Mouse (Mus musculus) thymus, postnatal 36 days (tissue): ENCODE results near the gene 4930449I24Rik.
"Not testable (repeated sequence)": the region's sequence is repeated elsewhere in the genome, so short reads cannot be mapped to it uniquely, and the experiment has no call there.

Experiments used
- DNase-seq, 2 experiments: peaks; one replicate each; pipeline ENCODE4 v3.0.0; 2022; ENCODE audit warnings: mixed read lengths in 2 of 2

Gene 4930449I24Rik

DNA sequence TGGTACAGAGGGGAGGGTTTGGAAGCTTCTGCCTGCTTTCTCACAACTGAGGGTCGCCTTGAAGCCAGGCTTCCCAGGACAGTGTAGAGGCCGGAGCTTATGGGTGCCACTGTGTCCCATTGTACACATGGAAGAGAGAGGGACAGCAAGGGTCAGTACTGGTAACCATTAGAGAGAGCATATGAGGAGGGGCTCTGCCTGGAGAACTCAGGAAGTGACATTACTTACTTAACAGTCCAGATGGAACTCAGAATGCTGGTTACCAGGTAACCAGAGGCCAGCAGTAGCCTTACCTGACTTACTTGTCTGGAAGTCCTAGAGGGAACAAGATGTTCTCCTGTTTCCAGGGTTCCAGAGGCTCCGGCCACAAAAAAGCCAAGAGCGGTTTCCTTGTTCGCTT lies at the start of gene 4930449I24Rik:
TSS of gene 4930449I24Rik (plus strand) at position 301 of the 400 bp plus-strand sequence.
- not testable (repeated sequence) for DNase-seq

DNA sequence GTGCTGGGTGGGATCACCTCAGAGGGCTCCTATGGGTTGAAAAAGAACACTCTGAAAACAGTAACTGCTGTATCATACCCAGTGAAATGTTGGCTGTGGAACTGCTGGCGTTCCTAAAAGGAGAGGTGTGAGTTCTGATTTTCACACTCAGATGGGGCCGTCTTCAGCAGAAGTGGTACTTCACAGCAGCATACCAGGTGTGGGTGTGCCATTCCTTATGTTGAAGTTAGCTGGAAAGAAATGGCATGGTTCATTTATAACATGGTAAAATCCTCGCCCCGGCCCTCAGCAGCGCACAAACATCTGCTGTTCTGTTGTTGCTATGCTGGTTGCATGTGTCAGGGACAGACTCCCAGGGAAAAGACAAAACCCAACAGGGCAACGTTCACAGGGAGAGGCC lies 48.6 kb upstream of the 4930449I24Rik start:
- no peak for DNase-seq

DNA sequence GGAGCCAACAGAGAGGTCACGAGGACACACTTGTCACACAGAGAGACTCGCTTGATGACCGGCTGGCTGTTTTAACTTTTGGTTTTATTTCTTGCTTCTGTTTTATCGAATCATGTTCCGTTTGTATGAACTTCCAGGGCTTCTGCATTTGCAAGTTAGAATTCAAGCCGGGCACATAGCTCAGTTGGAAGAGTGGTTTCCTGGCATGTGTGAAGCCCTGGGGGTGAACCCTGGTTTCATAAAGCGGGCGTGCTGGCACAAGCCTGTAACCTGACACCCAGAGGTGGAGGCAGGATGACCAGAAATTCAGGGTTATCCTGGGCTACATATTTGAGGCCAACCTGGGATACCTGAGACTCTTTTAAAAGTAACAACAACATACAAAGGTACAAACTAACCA lies 40.6 kb upstream of the 4930449I24Rik start:
- DNase-seq: no peak

DNA sequence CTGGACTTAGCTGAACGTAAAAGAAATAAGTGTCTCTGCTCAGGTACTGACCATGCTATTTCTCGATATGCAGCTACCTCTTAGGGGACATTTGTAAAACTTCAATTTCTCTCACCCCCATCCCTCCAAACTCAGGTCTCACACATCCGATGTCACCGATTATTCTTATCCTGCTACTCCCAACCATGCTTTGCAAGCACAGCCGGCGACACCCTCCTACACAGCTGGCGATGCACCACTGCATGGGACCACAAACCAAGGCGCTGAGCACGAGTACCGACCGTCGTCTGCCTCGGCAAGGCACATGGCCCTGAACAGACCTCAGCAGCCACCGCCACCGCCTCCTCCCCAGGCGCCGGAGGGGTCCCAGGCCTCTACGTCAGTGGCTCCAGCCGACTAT lies 35.5 kb upstream of the 4930449I24Rik start:
- no peak for DNase-seq

DNA sequence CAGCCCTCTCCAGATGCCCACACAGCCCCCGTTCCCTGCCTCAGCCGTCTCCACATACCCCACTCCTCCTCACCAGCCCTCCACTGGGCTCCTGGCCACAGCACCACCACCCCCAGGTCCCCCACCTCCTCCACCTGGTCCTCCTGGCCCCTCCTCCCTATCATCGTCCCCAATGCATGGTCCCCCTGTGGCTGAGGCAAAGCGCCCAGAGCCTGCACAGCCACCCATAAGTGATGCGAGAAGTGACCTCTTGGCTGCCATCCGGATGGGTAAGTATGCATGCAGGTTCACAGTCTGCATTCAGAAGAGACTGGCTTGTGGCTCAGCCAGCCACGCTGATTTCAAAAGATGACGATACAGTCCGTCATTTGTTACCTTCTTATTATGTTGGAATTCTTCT lies 33.9 kb upstream of the 4930449I24Rik start:
- DNase-seq: no peak

DNA sequence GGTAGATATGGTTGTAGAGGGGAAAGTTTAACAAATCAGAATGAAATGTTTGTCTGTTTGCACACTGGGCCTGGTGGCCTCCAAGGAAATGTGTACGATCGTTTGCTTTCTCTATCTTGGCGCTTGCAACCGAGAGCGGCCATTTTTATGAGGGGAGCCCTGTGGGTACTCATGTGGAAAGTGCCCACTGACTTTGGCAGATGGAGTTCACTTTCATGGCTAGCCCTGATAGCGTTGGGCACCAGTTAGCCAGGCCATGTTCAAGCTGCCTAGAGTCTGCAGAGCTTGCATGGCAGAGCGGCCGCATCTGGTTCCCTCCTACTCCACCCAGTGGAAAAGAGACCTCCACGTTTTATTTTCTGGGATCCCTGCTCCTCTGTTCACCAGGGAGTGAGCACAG lies 31.4 kb upstream of the 4930449I24Rik start:
- no peak for DNase-seq

DNA sequence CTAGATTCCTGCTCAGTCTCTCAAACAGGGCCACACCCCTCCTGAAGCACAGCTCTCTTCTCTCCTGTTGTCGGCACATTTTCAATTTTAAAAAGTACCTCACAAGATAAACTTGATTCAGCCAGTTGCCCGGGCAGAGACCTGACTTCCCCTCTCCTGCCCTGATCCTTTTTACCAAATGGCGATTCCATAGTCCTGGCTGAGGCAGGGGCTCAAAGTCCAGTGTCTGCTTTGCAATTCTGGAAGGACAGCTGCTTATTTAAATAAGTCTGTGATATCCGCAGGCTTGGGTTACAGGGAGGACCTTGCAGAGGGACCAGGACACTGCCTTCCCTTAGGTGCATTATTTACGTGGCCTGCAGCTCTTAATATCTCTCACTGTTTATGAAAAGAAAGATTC lies 30.9 kb upstream of the 4930449I24Rik start:
- DNase-seq: no peak

DNA sequence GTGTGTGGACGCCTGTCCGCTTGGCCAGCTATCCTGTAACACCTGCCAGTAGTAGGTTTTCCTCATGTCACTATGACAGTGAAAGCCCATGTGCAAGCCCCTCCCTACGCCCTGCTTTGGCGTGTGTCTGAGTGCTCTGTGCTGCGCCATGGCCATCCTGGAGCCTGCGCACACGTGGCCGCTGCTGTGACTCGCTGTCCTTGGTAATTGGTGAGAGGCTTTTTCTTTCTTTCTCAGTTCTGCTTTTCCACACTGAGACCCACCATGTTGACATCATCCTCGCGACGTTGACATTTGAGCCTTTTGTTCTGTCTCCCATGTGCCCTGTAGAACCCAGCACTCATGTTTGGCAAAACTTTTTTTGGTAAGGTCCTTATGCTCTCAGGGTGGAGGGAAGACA lies 30.4 kb upstream of the 4930449I24Rik start:
- DNase-seq: no peak

DNA sequence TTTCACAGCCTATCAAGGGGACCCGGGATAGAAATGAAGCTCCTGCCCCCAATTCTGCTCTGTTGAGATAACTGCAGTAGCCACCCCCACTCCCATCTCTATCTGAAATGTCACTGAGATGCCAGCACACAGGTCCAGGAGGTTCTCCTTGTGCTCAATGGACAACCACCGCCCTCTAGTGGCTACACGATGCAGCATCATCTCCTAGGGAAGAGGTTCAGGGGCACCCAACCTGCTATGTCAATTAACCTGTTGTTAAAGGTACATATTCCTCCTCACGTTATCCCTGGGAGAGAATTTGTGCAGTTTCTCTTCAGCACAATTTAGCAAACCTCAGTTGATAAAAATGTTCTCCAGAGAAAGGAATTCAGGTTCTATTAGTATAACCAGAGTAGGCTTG lies 22.6 kb upstream of the 4930449I24Rik start:
- peak in 1 of 2 experiments; percentile 8 for DNase-seq

DNA sequence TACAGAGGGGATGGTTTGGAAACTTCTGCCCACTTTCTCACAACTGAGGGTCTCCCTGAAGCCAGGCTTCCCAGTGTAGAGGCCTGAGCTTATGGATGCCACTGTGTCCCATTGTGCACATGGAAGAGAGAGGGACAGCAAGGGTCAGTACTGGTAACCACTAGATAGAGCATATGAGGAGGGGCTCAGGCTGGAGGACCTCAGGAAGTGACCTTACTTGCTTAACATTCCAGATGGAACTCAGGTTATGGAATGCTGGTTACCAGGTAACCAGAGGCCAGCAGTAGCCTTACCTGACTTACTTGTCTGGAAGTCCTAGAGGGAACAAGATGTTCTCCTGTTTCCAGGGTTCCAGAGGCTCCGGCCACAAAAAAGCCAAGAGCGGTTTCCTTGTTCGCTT lies 20.5 kb upstream of the 4930449I24Rik start, which contains the start of gene Gm6408:
TSS of gene Gm6408 (plus strand) at position 301 of the 400 bp plus-strand sequence.
- DNase-seq: not testable (repeated sequence)

DNA sequence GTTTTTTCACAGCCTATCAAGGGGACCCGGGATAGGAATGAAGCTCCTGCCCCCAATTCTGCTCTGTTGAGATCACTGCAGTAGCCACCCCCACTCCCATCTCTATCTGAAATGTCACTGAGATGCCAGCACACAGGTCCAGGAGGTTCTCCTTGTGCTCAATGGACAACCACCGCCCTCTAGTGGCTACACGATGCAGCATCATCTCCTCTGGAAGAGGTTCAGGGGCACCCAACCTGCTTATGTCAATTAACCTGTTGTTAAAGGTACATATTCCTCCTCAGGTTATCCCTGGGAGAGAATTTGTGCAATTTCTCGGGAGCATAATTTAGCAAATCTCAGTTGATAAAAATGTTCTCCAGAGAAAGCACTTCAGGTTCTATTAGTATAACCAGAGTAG lies 13.2 kb upstream of the 4930449I24Rik start:
- DNase-seq: peak; percentile 19 to 23

DNA sequence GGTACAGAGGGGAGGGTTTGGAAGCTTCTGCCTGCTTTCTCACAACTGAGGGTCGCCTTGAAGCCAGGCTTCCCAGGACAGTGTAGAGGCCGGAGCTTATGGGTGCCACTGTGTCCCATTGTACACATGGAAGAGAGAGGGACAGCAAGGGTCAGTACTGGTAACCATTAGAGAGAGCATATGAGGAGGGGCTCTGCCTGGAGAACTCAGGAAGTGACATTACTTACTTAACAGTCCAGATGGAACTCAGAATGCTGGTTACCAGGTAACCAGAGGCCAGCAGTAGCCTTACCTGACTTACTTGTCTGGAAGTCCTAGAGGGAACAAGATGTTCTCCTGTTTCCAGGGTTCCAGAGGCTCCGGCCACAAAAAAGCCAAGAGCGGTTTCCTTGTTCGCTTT lies 11.1 kb upstream of the 4930449I24Rik start, which contains the start of gene Gm6370:
TSS of gene Gm6370 (plus strand) at position 301 of the 400 bp plus-strand sequence.
- DNase-seq: not testable (repeated sequence)

DNA sequence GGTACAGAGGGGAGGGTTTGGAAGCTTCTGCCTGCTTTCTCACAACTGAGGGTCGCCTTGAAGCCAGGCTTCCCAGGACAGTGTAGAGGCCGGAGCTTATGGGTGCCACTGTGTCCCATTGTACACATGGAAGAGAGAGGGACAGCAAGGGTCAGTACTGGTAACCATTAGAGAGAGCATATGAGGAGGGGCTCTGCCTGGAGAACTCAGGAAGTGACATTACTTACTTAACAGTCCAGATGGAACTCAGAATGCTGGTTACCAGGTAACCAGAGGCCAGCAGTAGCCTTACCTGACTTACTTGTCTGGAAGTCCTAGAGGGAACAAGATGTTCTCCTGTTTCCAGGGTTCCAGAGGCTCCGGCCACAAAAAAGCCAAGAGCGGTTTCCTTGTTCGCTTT lies 11.6 kb downstream of the 4930449I24Rik start, which contains the start of gene Gm3402:
TSS of gene Gm3402 (plus strand) at position 301 of the 400 bp plus-strand sequence.
- DNase-seq: not testable (repeated sequence)

DNA sequence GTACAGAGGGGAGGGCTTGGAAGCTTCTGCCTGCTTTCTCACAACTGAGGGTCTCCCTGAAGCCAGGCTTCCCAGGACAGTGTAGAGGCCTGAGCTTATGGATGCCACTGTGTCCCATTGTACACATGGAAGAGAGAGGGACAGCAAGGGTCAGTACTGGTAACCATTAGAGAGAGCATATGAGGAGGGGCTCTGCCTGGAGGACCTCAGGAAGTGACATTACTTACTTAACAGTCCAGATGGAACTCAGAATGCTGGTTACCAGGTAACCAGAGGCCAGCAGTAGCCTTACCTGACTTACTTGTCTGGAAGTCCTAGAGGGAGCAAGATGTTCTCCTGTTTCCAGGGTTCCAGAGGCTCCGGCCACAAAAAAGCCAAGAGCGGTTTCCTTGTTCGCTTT lies 23.3 kb downstream of the 4930449I24Rik start, which contains the start of gene Gm3404:
TSS of gene Gm3404 (plus strand) at position 301 of the 400 bp plus-strand sequence.
- not testable (repeated sequence) for DNase-seq

DNA sequence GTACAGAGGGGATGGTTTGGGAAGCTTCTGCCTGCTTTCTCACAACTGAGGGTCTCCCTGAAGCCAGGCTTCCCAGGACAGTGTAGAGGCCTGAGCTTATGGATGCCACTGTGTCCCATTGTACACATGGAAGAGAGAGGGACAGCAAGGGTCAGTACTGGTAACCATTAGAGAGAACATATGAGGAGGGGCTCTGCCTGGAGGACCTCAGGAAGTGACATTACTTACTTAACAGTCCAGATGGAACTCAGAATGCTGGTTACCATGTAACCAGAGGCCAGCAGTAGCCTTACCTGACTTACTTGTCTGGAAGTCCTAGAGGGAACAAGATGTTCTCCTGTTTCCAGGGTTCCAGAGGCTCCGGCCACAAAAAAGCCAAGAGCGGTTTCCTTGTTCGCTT lies 35.1 kb downstream of the 4930449I24Rik start, which contains the start of gene Gm3409:
TSS of gene Gm3409 (plus strand) at position 301 of the 400 bp plus-strand sequence.
- not testable (repeated sequence) for DNase-seq
